Mouse (Mus musculus) hindbrain, embryonic 15.5 days (tissue): ENCODE results near the gene Mdp1. TPM values are rescaled to one million over a fixed set of nuclear protein-coding genes. Genes with fewer than 3 reads are reported as not detected.
A peak's percentile ranks its signal among the peaks of the same experiment; 100 is the strongest.

Source experiments
- ATAC-seq: fragments of 200-750 bp; cut with Nextera tagmentation; 2 replicates; pipeline ENCODE4 v1.8.0; 2017; ENCODE audit warnings: low read depth, moderate number of reproducible peaks, moderate TSS enrichment; ENCODE audit not compliant: low FRiP score
- H3K27ac ChIP-seq: fragments of 300-500 bp; sonication (generic); replicated peaks from 2 replicates; pipeline ENCODE4 v1.5.1; 2015; ENCODE audit warnings: mild to moderate bottlenecking, inconsistent platforms
- H3K27me3 ChIP-seq: fragments of 300-500 bp; sonication (generic); 2 replicates; pipeline ENCODE4 v1.6.1; 2015; ENCODE audit warnings: control low read depth, inconsistent platforms
- H3K36me3 ChIP-seq: fragments of 300-500 bp; sonication (generic); 2 replicates; pipeline ENCODE4 v1.6.1; 2015; ENCODE audit warnings: control low read depth, inconsistent platforms
- H3K4me1 ChIP-seq: fragments of 300-500 bp; sonication (generic); replicated peaks from 2 replicates; pipeline ENCODE4 v1.6.1; 2015; ENCODE audit warnings: control low read depth, inconsistent platforms
- H3K4me2 ChIP-seq: fragments of 300-500 bp; sonication (generic); 2 replicates; pipeline ENCODE4 v1.6.1; 2015; ENCODE audit warnings: moderate library complexity, mild to moderate bottlenecking, inconsistent platforms
- H3K4me3 ChIP-seq: fragments of 300-500 bp; sonication (generic); 2 replicates; pipeline ENCODE4 v1.5.1; 2015; ENCODE audit warnings: mild to moderate bottlenecking, inconsistent platforms
- H3K9ac ChIP-seq: fragments of 300-500 bp; sonication (generic); 2 replicates; pipeline ENCODE4 v1.6.1; 2015; ENCODE audit warnings: inconsistent platforms
- H3K9me3 ChIP-seq: fragments of 300-500 bp; sonication (generic); 2 replicates; pipeline ENCODE4 v1.6.1; 2016; ENCODE audit warnings: control low read depth, inconsistent platforms
- WGBS: fragments of 180-500 bp; shearing (Covaris S2); methylation state at CpG from one replicate; pipeline ENCODE4 v1.1.7; 2015; 5-methylcytosine and 5-hydroxymethylcytosine counted together
- polyA plus RNA-seq: library from polyadenylated mRNA; unstranded; fragments of >200 nt; fragmentation: Nextera tagmentation; extraction: Ambion mirVana; gene quantifications from 2 replicates; pipeline ENCODE4 v1.2.1, GENCODE M21; 2015

Mdp1 gene
- polyA plus RNA-seq, 1 experiment from 2014 or later, result 74.3 TPM

DNA sequence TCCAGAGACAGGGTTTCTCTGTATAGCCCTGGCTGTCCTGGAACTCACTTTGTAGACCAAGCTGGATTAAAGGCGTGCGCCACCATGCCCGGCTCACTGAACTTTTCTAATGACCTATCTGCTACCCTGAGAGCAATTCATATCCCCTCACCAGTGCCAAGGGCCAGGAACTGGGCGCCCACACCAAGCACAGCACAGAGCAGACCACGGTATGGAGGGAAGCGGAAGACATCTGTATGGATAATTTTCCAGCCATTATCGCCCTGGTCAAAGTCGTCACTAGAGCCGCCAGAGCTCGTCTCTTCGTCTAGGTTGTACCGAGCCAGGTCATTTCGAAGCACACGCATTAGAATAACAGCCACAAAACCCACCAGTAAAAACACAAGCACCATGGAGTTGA is 19.5 kb downstream of the Mdp1 start:
- Histone ChIP-seq H3K9me3 (no peaks in the 10 kb centered on the region), H3K4me1 (peaks cover 35% of the 10 kb centered on the region), H3K9ac (no peak overlapping the region), H3K27ac (no peak overlapping the region), H3K27me3 (no peaks in the 10 kb centered on the region), H3K4me2 (no peak overlapping the region), H3K4me3 (no peak overlapping the region), H3K36me3 (peaks cover 35% of the 10 kb centered on the region)
- ATAC-seq, result no peak
- WGBS, result 96% methylated on average over 14 of the region's 14 CpGs

DNA sequence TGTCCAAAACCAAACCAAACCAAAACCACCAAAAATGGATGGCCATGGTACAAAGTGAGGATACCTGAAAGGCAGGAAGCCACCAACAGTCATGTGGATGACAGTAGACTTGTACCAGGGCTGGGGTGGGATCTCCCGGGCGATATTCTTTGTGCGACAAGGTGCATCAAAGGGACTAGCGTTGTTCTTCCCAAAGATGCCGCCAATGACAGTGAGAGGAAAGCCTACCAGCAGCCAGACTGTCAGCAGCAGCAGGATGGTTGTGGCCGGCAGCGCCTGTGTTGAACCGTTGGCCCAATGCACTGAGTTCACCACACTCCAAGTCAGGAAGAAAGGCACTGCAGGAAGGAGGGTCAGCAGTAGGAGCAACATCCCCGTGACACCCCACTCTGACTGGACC is 22.5 kb downstream of the Mdp1 start, which contains the start of gene Gm49378:
Gene Gm49378, minus strand, starts transcription at position 101 of the 400 bp plus-strand sequence.
- H3K9me3 ChIP-seq, result no peaks in the 10 kb centered on the region
- H3K36me3 ChIP-seq, result peaks cover 47% of the 10 kb centered on the region
- H3K27ac ChIP-seq, result no peak within 1 kb of the TSS
- no peak within 1 kb of the TSS for H3K4me3 ChIP-seq
- no peak within 1 kb of the TSS for H3K4me2 ChIP-seq
- peaks cover 37% of the 10 kb centered on the region for H3K4me1 ChIP-seq
- no peak for ATAC-seq
- 93% methylated on average over 9 of the region's 9 CpGs for WGBS
- H3K9ac ChIP-seq, result no peak within 1 kb of the TSS
- no peaks in the 10 kb centered on the region for H3K27me3 ChIP-seq

DNA sequence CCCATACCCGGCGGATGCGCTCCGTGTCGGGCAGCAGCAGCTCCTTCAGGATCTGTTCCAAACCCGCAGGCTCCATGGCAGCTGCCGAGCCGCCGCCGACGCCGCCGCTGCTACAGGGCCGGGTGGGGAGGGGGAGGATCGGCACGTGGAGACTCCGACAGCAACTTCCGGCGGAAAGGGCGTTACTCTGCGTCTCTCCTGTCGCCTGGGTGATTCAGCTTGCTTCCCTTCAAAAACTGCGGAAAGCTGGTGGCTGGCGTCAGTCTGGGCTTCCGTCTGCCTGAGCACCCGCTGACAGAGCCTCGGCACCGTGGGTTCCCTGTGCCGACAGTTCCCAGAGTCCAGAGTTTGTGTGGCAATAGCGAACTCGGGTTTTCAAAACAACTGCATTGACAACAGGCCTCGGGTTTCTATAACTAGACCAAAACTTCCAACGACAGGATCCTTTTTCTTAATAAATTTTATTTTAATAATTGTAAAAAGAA is 24.7 kb downstream of the Mdp1 start, which contains the start of gene Ipo4:
Gene Ipo4, minus strand, starts transcription at position 435 of the 485 bp plus-strand sequence.
- Histone ChIP-seq H3K4me1 (peaks cover 25% of the 10 kb centered on the region), H3K36me3 (peaks cover 70% of the 10 kb centered on the region), H3K27me3 (no peaks in the 10 kb centered on the region), H3K4me3 (peak within 1 kb of the TSS; percentile 85), H3K4me2 (peak within 1 kb of the TSS; percentile 95), H3K27ac (peak within 1 kb of the TSS; percentile 84), H3K9ac (peak within 1 kb of the TSS; percentile 90), H3K9me3 (no peaks in the 10 kb centered on the region)
- 2% methylated on average over 33 of the region's 33 CpGs for WGBS
- peak; percentile 89 for ATAC-seq

DNA sequence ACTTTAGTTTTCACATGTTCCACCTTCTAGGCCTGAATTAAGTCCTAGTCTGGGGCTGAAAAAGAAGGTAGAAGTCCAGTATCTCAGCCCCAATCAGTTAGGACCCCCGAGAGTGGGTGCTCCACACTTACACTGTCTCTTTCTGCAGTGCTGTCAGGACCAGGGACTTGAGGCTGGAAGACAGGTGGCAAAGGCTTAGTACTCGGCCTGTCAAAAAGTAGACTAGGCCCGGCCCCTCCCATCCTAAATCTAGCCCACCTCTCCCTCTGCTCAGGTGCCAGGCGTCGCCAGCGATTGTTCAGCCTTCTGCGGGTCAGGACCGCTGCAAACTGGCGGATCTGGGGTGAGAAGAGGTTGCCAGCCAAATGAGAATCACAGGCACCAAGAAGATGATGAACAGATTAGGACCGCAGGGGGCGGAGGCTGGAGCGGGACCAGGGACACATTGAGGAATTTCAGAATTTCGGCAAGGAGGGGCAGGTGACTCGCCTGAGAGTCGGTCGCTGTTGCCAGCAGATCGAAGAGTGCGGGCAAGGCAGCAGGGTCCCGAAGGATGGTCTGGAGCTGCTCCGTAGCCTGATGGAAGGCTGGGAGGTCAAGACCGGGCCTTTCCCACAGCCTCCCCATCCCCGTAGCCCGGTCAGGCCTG is 25.3 kb downstream of the Mdp1 start:
- Histone ChIP-seq H3K36me3 (peaks cover 69% of the 10 kb centered on the region), H3K4me1 (peaks cover 25% of the 10 kb centered on the region), H3K9ac (peak overlapping the region; percentile 90), H3K9me3 (no peaks in the 10 kb centered on the region), H3K4me3 (peak overlapping the region; percentile 85), H3K27ac (peak overlapping the region; percentile 84), H3K4me2 (peak overlapping the region; percentile 95), H3K27me3 (no peaks in the 10 kb centered on the region)
- ATAC-seq, result peak; percentile 78
- WGBS, result 5% methylated on average over 23 of the region's 23 CpGs

DNA sequence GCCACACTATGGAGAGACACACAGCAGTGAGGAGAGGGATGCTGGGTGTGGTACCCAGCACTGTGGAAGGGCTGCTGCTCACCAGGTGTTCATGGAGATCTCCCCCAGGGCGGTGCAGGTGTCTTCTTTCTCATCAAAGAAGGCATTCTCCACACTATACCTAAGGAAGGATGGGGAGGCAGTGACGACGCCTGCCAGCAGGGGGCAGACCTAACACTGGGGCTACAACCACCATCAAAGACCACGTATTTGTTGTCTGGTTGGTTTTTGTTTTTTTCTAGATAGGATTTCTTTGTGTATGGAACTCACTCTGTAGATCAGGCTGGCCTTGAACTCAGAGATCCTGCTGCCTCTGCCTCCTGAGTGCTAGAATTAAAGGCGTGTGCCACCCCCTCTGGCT is 31.0 kb downstream of the Mdp1 start:
- 48% methylated on average over 5 of the region's 5 CpGs for WGBS
- Histone ChIP-seq H3K36me3 (peaks cover 90% of the 10 kb centered on the region), H3K4me3 (no peak overlapping the region), H3K27me3 (no peaks in the 10 kb centered on the region), H3K9me3 (no peaks in the 10 kb centered on the region), H3K9ac (no peak overlapping the region), H3K4me2 (no peak overlapping the region), H3K27ac (no peak overlapping the region), H3K4me1 (peaks cover 5% of the 10 kb centered on the region)
- no peak for ATAC-seq

DNA sequence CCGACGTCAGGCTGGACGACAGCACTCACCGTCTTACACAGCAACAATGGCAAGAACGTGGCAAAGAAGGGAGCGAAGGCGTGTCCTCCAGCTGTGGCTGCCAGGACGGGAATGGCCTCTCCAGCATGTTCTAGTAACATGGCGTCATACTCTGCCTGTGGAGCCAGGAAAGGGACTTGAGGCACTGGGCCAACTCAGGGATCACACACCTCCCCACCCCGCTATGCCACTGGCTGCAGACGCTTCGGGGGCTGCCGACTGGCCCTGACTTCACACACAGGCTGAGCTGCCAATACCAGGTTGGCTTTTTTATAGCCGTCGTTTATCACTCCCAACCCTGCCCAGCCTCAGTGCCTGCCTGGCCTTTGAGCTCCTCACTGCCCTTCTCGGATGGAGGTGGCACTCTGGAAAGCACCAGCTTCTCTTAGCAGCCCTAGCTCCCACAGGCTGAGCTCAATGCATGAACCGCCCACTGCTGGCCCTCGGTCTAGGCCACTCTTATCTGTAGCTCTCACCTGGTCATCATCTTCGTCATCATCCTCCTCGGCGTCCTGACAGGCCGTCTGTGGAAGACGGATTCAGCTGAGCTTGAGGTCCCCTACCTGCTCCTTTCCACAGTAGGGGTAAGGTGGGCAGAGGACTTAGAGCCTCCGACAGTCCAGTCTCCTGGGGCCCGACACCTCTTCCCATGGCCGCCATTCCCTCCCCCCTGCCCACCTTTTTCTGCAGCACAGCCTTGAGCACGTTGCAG is 32.1 kb downstream of the Mdp1 start:
- no peak for ATAC-seq
- Histone ChIP-seq H3K27me3 (no peaks in the 10 kb centered on the region), H3K9me3 (no peaks in the 10 kb centered on the region), H3K9ac (no peak overlapping the region), H3K4me2 (no peak overlapping the region), H3K27ac (no peak overlapping the region), H3K36me3 (peaks cover 82% of the 10 kb centered on the region), H3K4me1 (no peaks in the 10 kb centered on the region), H3K4me3 (no peak overlapping the region)
- WGBS, result 91% methylated on average over 27 of the region's 27 CpGs

DNA sequence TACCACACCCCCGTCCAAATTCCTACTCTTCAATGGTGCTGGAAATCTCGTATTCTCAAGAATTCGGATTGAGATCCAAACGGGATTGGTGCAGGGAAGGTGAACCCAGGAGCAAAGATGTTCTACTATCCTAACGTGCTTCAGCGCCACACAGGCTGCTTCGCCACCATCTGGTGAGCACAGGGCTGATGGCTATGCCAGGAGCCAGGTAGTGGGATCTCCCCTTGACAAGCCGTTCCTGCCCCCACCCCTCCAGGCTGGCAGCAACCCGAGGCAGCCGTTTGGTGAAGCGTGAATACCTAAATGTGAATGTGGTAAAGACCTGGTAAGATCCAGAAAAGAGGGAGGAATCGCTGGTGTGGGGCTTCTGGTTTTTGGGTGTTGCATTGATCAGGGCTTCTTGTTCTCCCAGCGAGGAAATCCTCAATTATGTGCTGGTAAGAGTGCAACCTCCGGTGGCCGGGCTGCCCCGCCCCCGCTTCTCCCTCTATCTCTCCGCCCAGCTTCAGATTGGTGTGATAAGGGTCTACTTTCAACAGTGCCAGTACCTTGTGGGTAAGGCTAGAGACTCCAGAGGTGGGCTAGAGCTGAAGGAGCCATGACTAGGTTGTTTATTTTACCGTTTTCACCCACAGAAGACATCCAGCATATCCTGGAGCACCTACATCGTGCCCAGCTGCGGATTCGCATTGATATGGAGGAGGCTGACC is 41.7 kb downstream of the Mdp1 start:
- H3K36me3 ChIP-seq, result no peaks in the 10 kb centered on the region
- peak overlapping the region; percentile 39; the same call in 1 of the 2 replicates for H3K27ac ChIP-seq
- WGBS, result 53% methylated on average over 22 of the region's 22 CpGs
- H3K27me3 ChIP-seq, result no peaks in the 10 kb centered on the region
- no peaks in the 10 kb centered on the region for H3K4me1 ChIP-seq
- H3K9me3 ChIP-seq, result no peaks in the 10 kb centered on the region
- peak overlapping the region; percentile 42 for H3K4me2 ChIP-seq
- H3K4me3 ChIP-seq, result peak overlapping the region; percentile 30
- H3K9ac ChIP-seq, result peak overlapping the region; percentile 20; the same call in 1 of the 2 replicates
- ATAC-seq, result peak; percentile 29; the same call in 1 of the 2 replicates

DNA sequence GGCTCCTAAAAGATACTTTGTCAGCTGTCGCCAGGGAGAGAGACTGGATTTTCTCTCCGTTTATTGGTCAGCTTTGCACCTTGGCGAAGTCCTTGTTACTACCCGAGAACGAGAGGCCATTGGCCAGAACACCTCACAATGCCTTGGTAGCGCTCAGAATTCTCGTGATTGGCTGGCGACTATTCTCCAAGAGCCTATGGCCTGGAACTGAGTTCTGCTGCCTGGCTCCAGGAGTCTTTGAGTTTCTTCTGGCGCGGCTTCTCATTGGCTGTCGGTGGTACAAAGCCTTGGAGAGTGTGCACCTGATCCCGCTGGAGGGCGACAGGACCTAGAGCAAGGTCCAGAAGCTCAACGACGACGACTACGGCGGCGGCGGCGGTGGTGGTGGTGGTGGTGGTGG is 42.5 kb downstream of the Mdp1 start, which contains the start of gene Rec8:
Gene Rec8, plus strand, starts transcription at position 216 of the 400 bp plus-strand sequence.
- 22% methylated on average over 21 of the region's 21 CpGs for WGBS
- no peaks in the 10 kb centered on the region for H3K9me3 ChIP-seq

DNA sequence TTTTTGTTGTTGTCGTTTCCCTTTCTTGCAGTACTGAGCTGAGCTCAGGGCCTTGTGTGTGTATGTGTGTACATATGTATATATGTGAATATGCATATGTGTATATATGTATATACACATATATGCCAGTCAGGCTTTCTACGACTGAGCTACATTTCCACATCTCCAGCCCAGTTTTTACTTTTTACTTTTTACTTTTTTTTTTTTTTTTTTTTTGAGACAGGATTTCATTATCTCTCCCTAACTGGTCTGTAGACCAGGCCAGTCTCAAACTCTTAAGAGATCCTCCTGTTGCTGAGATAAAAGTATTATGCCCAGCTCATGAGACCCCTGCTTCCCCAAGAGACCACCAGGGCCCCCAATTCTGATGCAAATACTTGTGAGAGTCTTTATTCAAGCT is 43.5 kb downstream of the Mdp1 start:
- Histone ChIP-seq H3K27me3 (no peaks in the 10 kb centered on the region), H3K4me2 (no peak overlapping the region), H3K9ac (no peak overlapping the region), H3K27ac (no peak overlapping the region), H3K4me3 (no peak overlapping the region), H3K36me3 (no peaks in the 10 kb centered on the region), H3K9me3 (no peaks in the 10 kb centered on the region), H3K4me1 (no peaks in the 10 kb centered on the region)
- no peak for ATAC-seq
- 78% methylated on average over 2 of the region's 2 CpGs for WGBS

More for the DNA sequence above, 42.5 kb downstream of the Mdp1 start, which contains the start of gene Rec8:
- no peaks in the 10 kb centered on the region for H3K36me3 ChIP-seq
- H3K9ac ChIP-seq, result peak within 1 kb of the TSS; percentile 20; the same call in 1 of the 2 replicates
- H3K27me3 ChIP-seq, result no peaks in the 10 kb centered on the region
- H3K4me3 ChIP-seq, result peak within 1 kb of the TSS; percentile 30
- peak within 1 kb of the TSS; percentile 42 for H3K4me2 ChIP-seq
- H3K4me1 ChIP-seq, result no peaks in the 10 kb centered on the region
- peak within 1 kb of the TSS; percentile 39 for H3K27ac ChIP-seq
- peak; percentile 88 for ATAC-seq

DNA sequence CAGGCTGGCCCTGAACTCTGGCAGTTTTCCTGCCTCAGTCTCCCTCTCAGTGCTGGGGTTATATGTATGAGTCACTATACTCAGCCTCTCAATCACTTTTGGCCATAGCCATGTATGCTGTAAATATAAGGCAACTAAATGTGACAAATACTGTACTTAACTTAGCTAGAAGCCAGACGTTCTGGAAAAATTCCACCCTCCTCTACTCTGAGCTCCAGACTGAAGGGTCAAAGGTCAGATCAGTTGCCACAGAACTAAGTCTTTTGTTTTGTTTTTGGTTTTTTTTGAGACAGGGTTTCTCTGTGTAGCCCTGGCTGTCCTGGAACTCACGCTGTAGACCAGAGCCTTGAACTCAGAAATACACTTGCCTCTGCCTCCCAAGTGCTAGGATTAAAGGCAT is 44.4 kb downstream of the Mdp1 start:
- Histone ChIP-seq H3K9ac (no peak overlapping the region), H3K9me3 (no peaks in the 10 kb centered on the region), H3K27me3 (no peaks in the 10 kb centered on the region), H3K27ac (no peak overlapping the region), H3K4me2 (no peak overlapping the region), H3K36me3 (no peaks in the 10 kb centered on the region), H3K4me1 (no peaks in the 10 kb centered on the region), H3K4me3 (no peak overlapping the region)
- 43% methylated on average over 2 of the region's 2 CpGs for WGBS
- no peak for ATAC-seq

DNA sequence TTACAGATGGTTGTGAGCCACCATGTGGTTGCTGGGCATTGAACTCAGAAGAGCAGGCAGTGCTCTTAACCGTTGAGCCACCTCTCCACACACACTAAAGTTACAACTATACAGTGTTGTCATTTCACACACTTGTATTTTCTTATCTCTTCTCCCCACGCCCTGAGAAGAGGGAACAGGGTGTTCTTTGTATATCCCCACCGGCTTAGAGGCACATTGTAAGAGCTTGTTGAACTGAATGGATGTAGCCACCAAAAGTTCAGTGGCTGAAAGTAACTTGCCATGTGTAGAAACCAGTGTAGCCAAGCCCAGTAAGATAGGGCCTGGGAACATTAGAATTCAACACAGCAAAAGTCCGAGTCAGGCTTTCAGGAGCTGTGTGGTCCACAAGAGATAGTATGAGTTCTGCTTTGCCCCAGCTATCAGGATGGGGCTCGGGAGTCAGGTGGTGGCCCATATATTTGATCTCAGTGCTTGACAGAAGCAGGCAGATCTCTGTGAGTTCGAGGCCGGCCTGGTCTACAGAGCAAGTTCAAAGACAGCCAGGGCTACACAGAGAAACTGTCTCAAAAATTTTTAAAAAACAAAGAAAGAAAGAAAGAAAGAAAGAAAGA is 45.6 kb downstream of the Mdp1 start:
- no peak overlapping the region for H3K4me2 ChIP-seq
- 82% methylated on average over 7 of the region's 7 CpGs for WGBS
- no peak overlapping the region for H3K4me3 ChIP-seq
- H3K9ac ChIP-seq, result no peak overlapping the region
- H3K9me3 ChIP-seq, result no peaks in the 10 kb centered on the region
- H3K36me3 ChIP-seq, result peaks cover 3% of the 10 kb centered on the region
- H3K27ac ChIP-seq, result no peak overlapping the region
- ATAC-seq, result no peak
- H3K4me1 ChIP-seq, result no peaks in the 10 kb centered on the region
- H3K27me3 ChIP-seq, result no peaks in the 10 kb centered on the region
